9 mouse cellular contexts compared by ENCODE assay signal in the genomic region with DNA sequence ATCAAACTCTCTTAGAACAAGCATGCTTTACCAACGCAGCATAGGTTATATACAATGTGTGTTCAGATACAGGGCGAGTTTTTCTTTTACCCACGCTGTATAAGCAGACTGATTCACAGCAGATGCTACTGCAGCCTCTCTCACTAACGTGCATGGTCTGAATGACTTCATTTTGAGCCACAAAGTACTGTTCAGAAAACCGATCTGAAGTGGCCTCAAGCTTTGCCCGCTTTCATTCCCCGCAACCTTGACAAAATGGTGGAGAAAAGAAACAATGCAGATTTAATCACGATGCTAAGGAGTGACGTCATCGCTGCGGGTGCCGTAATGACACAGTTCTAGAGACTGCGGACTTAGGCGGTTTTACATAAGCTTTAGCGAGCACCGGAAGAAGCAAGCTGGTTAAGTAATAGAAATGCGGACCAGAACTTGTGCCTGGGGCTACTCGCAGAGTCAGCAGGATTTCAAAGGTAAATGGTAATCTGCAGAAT. TPM values are rescaled to one million over a fixed set of nuclear protein-coding genes. Genes with fewer than 3 reads are reported as not detected.
DNase-seq lines count a peak whose midpoint lies in the region; ATAC-seq lines count a peak whose summit lies in the region.
"Had no signal": no experiment of that assay in that cellular context is flagged by ENCODE, and none has a peak within 500 bp of the region (broad histone marks: within the 10 kb centered on the region; RNA-seq: fewer than 3 reads in every experiment).

No protein-coding gene starts in this region.

- DNase-seq in heart, adult 8-10 months (ENCODE audit: low spot score), result peak; percentile 19
- DNase-seq in heart, adult 9 months (ENCODE audit: low spot score in 2 of 2), result no peak
- peak; percentile 67 for DNase-seq in WW6 (ENCODE audit: low read depth, low spot score)
- DNase-seq in layer of hippocampus, adult 8-10 months (ENCODE audit: low spot score in 2 of 2), result peak; percentile 61 to 73
- no peak for DNase-seq in urinary bladder, postnatal 10 days (ENCODE audit: low spot score)

- no peaks in the 10 kb centered on the region for H3K9me3 ChIP-seq in forebrain, embryonic 13.5 days (replicated peaks)
- no peaks in the 10 kb centered on the region for H3K9me3 ChIP-seq in midbrain, embryonic 15.5 days

- H3K9ac ChIP-seq in forebrain, embryonic 13.5 days, result peak overlapping the region; percentile 40
- H3K9ac ChIP-seq in midbrain, embryonic 15.5 days, result 0 out of 2 replicates have a peak overlapping the region, but pooled peaks have one; percentile 24

- H3K27me3 ChIP-seq in forebrain, embryonic 13.5 days, result 0 out of 2 replicates have a peak, but pooled peaks cover 8% of the 10 kb centered on the region
- H3K27me3 ChIP-seq in midbrain, embryonic 15.5 days (replicated peaks), result peaks cover 5% of the 10 kb centered on the region; the same call in 1 of the 2 replicates

- no peaks in the 10 kb centered on the region for H3K36me3 ChIP-seq in forebrain, embryonic 13.5 days (ENCODE audit: poor library complexity, severe bottlenecking)
- H3K36me3 ChIP-seq in midbrain, embryonic 15.5 days (replicated peaks), result no peaks in the 10 kb centered on the region

- H3K27ac ChIP-seq in forebrain, embryonic 13.5 days, result peak overlapping the region; percentile 64
- H3K27ac ChIP-seq in midbrain, embryonic 15.5 days, result peak overlapping the region; percentile 75

- H3K4me3 ChIP-seq in forebrain, embryonic 13.5 days, result peak overlapping the region; percentile 23
- peak overlapping the region; percentile 23 for H3K4me3 ChIP-seq in midbrain, embryonic 15.5 days

- H3K4me2 ChIP-seq in forebrain, embryonic 13.5 days, result peak overlapping the region; percentile 53
- H3K4me2 ChIP-seq in midbrain, embryonic 15.5 days, result peak overlapping the region; percentile 45

- peaks cover 70% of the 10 kb centered on the region for H3K4me1 ChIP-seq in forebrain, embryonic 13.5 days
- peaks cover 46% of the 10 kb centered on the region for H3K4me1 ChIP-seq in midbrain, embryonic 15.5 days

- ATAC-seq in forebrain, embryonic 13.5 days, result peak; percentile 61
- ATAC-seq in midbrain, embryonic 15.5 days (replicated peaks), result peak; percentile 62
- no peak for ATAC-seq in megakaryocyte, adult 5-6 weeks (ENCODE audit: poor library complexity, severe bottlenecking)

- 5% methylated on average over 18 of the region's 18 CpGs for whole genome bisulfite sequencing in forebrain, embryonic 13.5 days
- 7% methylated on average over 18 of the region's 18 CpGs for WGBS in midbrain, embryonic 15.5 days

RNA-seq across cellular contexts. Expression of a gene that starts 4.6 kb away (rescaled TPM):
- 100 to 1,000 TPM; 165 to 223 (median 203) TPM for total RNA-seq in heart, adult 8-10 months (2022)
- polyA plus RNA-seq in forebrain, embryonic 13.5 days (2015; fragmentation: Nextera tagmentation; extraction: Ambion mirVana), result 34.7 and 41.3 TPM in 2 replicates
- 1,000 to 10,000 TPM; 1,478 to 1,666 (median 1,550) TPM for total RNA-seq in layer of hippocampus, adult 8-10 months (2022)
- 167 and 185 TPM in 2 replicates for polyA plus RNA-seq in midbrain, embryonic 15.5 days (2015; fragmentation: Nextera tagmentation; extraction: Ambion mirVana)
- total RNA-seq in megakaryocyte, adult 5-6 weeks (2015), result not detected in 2 replicates
- not detected in 2 replicates for total RNA-seq in megakaryocyte, adult 5-6 weeks (2017)

RNA-seq across cellular contexts. Expression of a gene that starts 31.5 kb away (rescaled TPM):
- not detected for total RNA-seq in heart, adult 8-10 months (2022)
- polyA plus RNA-seq in forebrain, embryonic 13.5 days (2015; fragmentation: Nextera tagmentation; extraction: Ambion mirVana), result not detected in 2 replicates
- total RNA-seq in layer of hippocampus, adult 8-10 months (2022), result under 1 TPM in 1 of 4 experiments, not detected in 3; 0.80 TPM
- polyA plus RNA-seq in midbrain, embryonic 15.5 days (2015; fragmentation: Nextera tagmentation; extraction: Ambion mirVana), result 0.63 TPM in 1 of 2 replicates, not detected in the other
- not detected in 2 replicates for total RNA-seq in megakaryocyte, adult 5-6 weeks (2015)
- total RNA-seq in megakaryocyte, adult 5-6 weeks (2017), result not detected in 2 replicates
- total RNA-seq: liver, adult 2 months had no signal
- polyA plus RNA-seq: liver, adult 2 months had no signal

Comparison
In these comparisons a context has a peak if more than half of its experiments do, and no peak if none do; other contexts are left out.
1. DNase-seq: peak in heart, adult 8-10 months (single experiment), WW6 (single experiment) and layer of hippocampus, adult 8-10 months (2 of 2); none in heart, adult 9 months (0 of 2) and urinary bladder, postnatal 10 days (single experiment).
2. RNA of a gene that starts 4.6 kb away (total RNA-seq): 1,478 to 1,666 TPM in layer of hippocampus, adult 8-10 months and 165 to 223 TPM in heart, adult 8-10 months; not detected in megakaryocyte, adult 5-6 weeks; every median in the first group is over 100 times any median in the second.